Mouse (Mus musculus): ENCODE measurements around the gene Bckdk. TPM values are rescaled to one million over a fixed set of nuclear protein-coding genes. Genes with fewer than 3 reads are reported as not detected.

The Bckdk gene
- polyA plus RNA-seq, 1 experiment from 2014 or later, result 109 TPM

GRCm38 (mm10) chr7:127907939-127908338 is 4.1 kb downstream of the Bckdk start:
- Histone ChIP-seq H3K9me3 (ENCODE audit: control insufficient read depth, low read length) (no peaks in the 10 kb centered on the region), H3K27me3 (ENCODE audit: control insufficient read depth, insufficient read depth, low read length) (no peaks in the 10 kb centered on the region), H3K9ac (ENCODE audit: low read length) (no peak overlapping the region; the same call in 1 of the 2 replicates), H3K4me1 (ENCODE audit: control insufficient read depth, insufficient read depth, low read length) (0 out of 2 replicates have a peak, but pooled peaks cover 8% of the 10 kb centered on the region), H3K4me2 (ENCODE audit: low read depth) (no peak overlapping the region), H3K4me3 (ENCODE audit: low read depth, low read length) (no peak overlapping the region), H3K27ac (ENCODE audit: low read depth, low read length) (no peak overlapping the region), H3K36me3 (ENCODE audit: control insufficient read depth, insufficient read depth, low read length) (peaks cover 10% of the 10 kb centered on the region)
- WGBS, result 95% methylated on average over 12 of the region's 12 CpGs
- DNase-seq (ENCODE audit: low spot score) (no peak), ATAC-seq (ENCODE audit: insufficient read depth, low FRiP score, low TSS enrichment) (no peak)

- 95% methylated on average over 4 of the region's 4 CpGs for WGBS
These were observed 4.8 kb downstream of the Bckdk start for GRCm38 (mm10) chr7:127908656-127909055.

GRCm38 (mm10) chr7:127912190-127912871 is 8.4 kb downstream of the Bckdk start, which contains the start of gene Kat8:
Kat8 (plus strand) TSS chr7:127912516.
- H3K27ac ChIP-seq (ENCODE audit: low read depth, low read length), result no peak within 1 kb of the TSS
- peak within 1 kb of the TSS; percentile 88 for H3K4me3 ChIP-seq (ENCODE audit: low read depth, low read length)
- H3K4me2 ChIP-seq (ENCODE audit: low read depth), result peak within 1 kb of the TSS; percentile 70
- 0 out of 2 replicates have a peak, but pooled peaks cover 6% of the 10 kb centered on the region for H3K4me1 ChIP-seq (ENCODE audit: control insufficient read depth, insufficient read depth, low read length)
- 2% methylated on average over 40 of the region's 40 CpGs for WGBS
- peaks cover 13% of the 10 kb centered on the region for H3K36me3 ChIP-seq (ENCODE audit: control insufficient read depth, insufficient read depth, low read length)
- H3K9ac ChIP-seq (ENCODE audit: low read length), result peak within 1 kb of the TSS; percentile 65
- no peaks in the 10 kb centered on the region for H3K9me3 ChIP-seq (ENCODE audit: control insufficient read depth, low read length)
- ATAC-seq (ENCODE audit: insufficient read depth, low FRiP score, low TSS enrichment) (peak; percentile 88), DNase-seq (ENCODE audit: low spot score) (peak; percentile 90)
- no peaks in the 10 kb centered on the region for H3K27me3 ChIP-seq (ENCODE audit: control insufficient read depth, insufficient read depth, low read length)

More at GRCm38 (mm10) chr7:127908656-127909055, 4.8 kb downstream of the Bckdk start:
- DNase-seq (ENCODE audit: low spot score) (no peak), ATAC-seq (ENCODE audit: insufficient read depth, low FRiP score, low TSS enrichment) (no peak)
- Histone ChIP-seq H3K4me3 (ENCODE audit: low read depth, low read length) (no peak overlapping the region), H3K9ac (ENCODE audit: low read length) (no peak overlapping the region), H3K9me3 (ENCODE audit: control insufficient read depth, low read length) (no peaks in the 10 kb centered on the region), H3K4me1 (ENCODE audit: control insufficient read depth, insufficient read depth, low read length) (0 out of 2 replicates have a peak, but pooled peaks cover 12% of the 10 kb centered on the region), H3K27ac (ENCODE audit: low read depth, low read length) (no peak overlapping the region), H3K27me3 (ENCODE audit: control insufficient read depth, insufficient read depth, low read length) (no peaks in the 10 kb centered on the region), H3K36me3 (ENCODE audit: control insufficient read depth, insufficient read depth, low read length) (peaks cover 10% of the 10 kb centered on the region), H3K4me2 (ENCODE audit: low read depth) (no peak overlapping the region)

GRCm38 (mm10) chr7:127912938-127913337 is 9.1 kb downstream of the Bckdk start:
- 24% methylated on average over 4 of the region's 4 CpGs for WGBS
- no peak overlapping the region for H3K27ac ChIP-seq (ENCODE audit: low read depth, low read length)
- peaks cover 10% of the 10 kb centered on the region for H3K36me3 ChIP-seq (ENCODE audit: control insufficient read depth, insufficient read depth, low read length)
- H3K9me3 ChIP-seq (ENCODE audit: control insufficient read depth, low read length), result no peaks in the 10 kb centered on the region
- peak overlapping the region; percentile 88 for H3K4me3 ChIP-seq (ENCODE audit: low read depth, low read length)
- peak overlapping the region; percentile 65 for H3K9ac ChIP-seq (ENCODE audit: low read length)
- ATAC-seq (ENCODE audit: insufficient read depth, low FRiP score, low TSS enrichment) (no peak), DNase-seq (ENCODE audit: low spot score) (no peak)
- H3K27me3 ChIP-seq (ENCODE audit: control insufficient read depth, insufficient read depth, low read length), result no peaks in the 10 kb centered on the region
- 0 out of 2 replicates have a peak, but pooled peaks cover 6% of the 10 kb centered on the region for H3K4me1 ChIP-seq (ENCODE audit: control insufficient read depth, insufficient read depth, low read length)
- peak overlapping the region; percentile 70 for H3K4me2 ChIP-seq (ENCODE audit: low read depth)

GRCm38 (mm10) chr7:127915293-127915692 is 11.4 kb downstream of the Bckdk start:
- WGBS, result 93% methylated on average over 12 of the region's 12 CpGs
- H3K4me2 ChIP-seq (ENCODE audit: low read depth), result no peak overlapping the region
- no peaks in the 10 kb centered on the region for H3K9me3 ChIP-seq (ENCODE audit: control insufficient read depth, low read length)
- H3K4me3 ChIP-seq (ENCODE audit: low read depth, low read length), result no peak overlapping the region
- H3K36me3 ChIP-seq (ENCODE audit: control insufficient read depth, insufficient read depth, low read length), result peaks cover 3% of the 10 kb centered on the region; the same call in 1 of the 2 replicates
- DNase-seq (ENCODE audit: low spot score) (no peak), ATAC-seq (ENCODE audit: insufficient read depth, low FRiP score, low TSS enrichment) (no peak)
- no peak overlapping the region for H3K27ac ChIP-seq (ENCODE audit: low read depth, low read length)
- no peak overlapping the region for H3K9ac ChIP-seq (ENCODE audit: low read length)
- H3K4me1 ChIP-seq (ENCODE audit: control insufficient read depth, insufficient read depth, low read length), result 0 out of 2 replicates have a peak, but pooled peaks cover 6% of the 10 kb centered on the region
- H3K27me3 ChIP-seq (ENCODE audit: control insufficient read depth, insufficient read depth, low read length), result no peaks in the 10 kb centered on the region

GRCm38 (mm10) chr7:127918203-127918602 is 14.3 kb downstream of the Bckdk start:
- WGBS, result 56% methylated on average over 3 of the region's 3 CpGs
- Histone ChIP-seq H3K9me3 (ENCODE audit: control insufficient read depth, low read length) (no peaks in the 10 kb centered on the region), H3K27me3 (ENCODE audit: control insufficient read depth, insufficient read depth, low read length) (no peaks in the 10 kb centered on the region), H3K4me3 (ENCODE audit: low read depth, low read length) (no peak overlapping the region), H3K4me1 (ENCODE audit: control insufficient read depth, insufficient read depth, low read length) (0 out of 2 replicates have a peak, but pooled peaks cover under 1% of the 10 kb centered on the region), H3K9ac (ENCODE audit: low read length) (no peak overlapping the region), H3K4me2 (ENCODE audit: low read depth) (no peak overlapping the region), H3K36me3 (ENCODE audit: control insufficient read depth, insufficient read depth, low read length) (peaks cover 3% of the 10 kb centered on the region; the same call in 1 of the 2 replicates), H3K27ac (ENCODE audit: low read depth, low read length) (no peak overlapping the region)
- ATAC-seq (ENCODE audit: insufficient read depth, low FRiP score, low TSS enrichment) (no peak), DNase-seq (ENCODE audit: low spot score) (peak; percentile 50)

- WGBS, result 76% methylated on average over 7 of the region's 7 CpGs
- H3K27me3 ChIP-seq (ENCODE audit: control insufficient read depth, insufficient read depth, low read length), result no peaks in the 10 kb centered on the region
- H3K9ac ChIP-seq (ENCODE audit: low read length), result no peak overlapping the region
- H3K36me3 ChIP-seq (ENCODE audit: control insufficient read depth, insufficient read depth, low read length), result peaks cover 3% of the 10 kb centered on the region; the same call in 1 of the 2 replicates
- H3K4me1 ChIP-seq (ENCODE audit: control insufficient read depth, insufficient read depth, low read length), result no peaks in the 10 kb centered on the region
- ATAC-seq (ENCODE audit: insufficient read depth, low FRiP score, low TSS enrichment), result no peak
- no peaks in the 10 kb centered on the region for H3K9me3 ChIP-seq (ENCODE audit: control insufficient read depth, low read length)
- no peak overlapping the region for H3K4me3 ChIP-seq (ENCODE audit: low read depth, low read length)
- no peak overlapping the region for H3K27ac ChIP-seq (ENCODE audit: low read depth, low read length)
- peak; percentile 31 for DNase-seq (ENCODE audit: low spot score)
- no peak overlapping the region for H3K4me2 ChIP-seq (ENCODE audit: low read depth)
These were observed 15.4 kb downstream of the Bckdk start for GRCm38 (mm10) chr7:127919290-127919689.

GRCm38 (mm10) chr7:127921516-127921915 is 17.6 kb downstream of the Bckdk start:
- H3K27me3 ChIP-seq (ENCODE audit: control insufficient read depth, insufficient read depth, low read length), result no peaks in the 10 kb centered on the region
- no peak overlapping the region for H3K9ac ChIP-seq (ENCODE audit: low read length)
- H3K27ac ChIP-seq (ENCODE audit: low read depth, low read length), result no peak overlapping the region
- DNase-seq (ENCODE audit: low spot score) (no peak), ATAC-seq (ENCODE audit: insufficient read depth, low FRiP score, low TSS enrichment) (no peak)
- no peaks in the 10 kb centered on the region for H3K4me1 ChIP-seq (ENCODE audit: control insufficient read depth, insufficient read depth, low read length)
- H3K4me2 ChIP-seq (ENCODE audit: low read depth), result no peak overlapping the region
- H3K9me3 ChIP-seq (ENCODE audit: control insufficient read depth, low read length), result no peaks in the 10 kb centered on the region
- no peak overlapping the region for H3K4me3 ChIP-seq (ENCODE audit: low read depth, low read length)
- WGBS, result 70% methylated on average over 8 of the region's 8 CpGs
- H3K36me3 ChIP-seq (ENCODE audit: control insufficient read depth, insufficient read depth, low read length), result peaks cover 3% of the 10 kb centered on the region; the same call in 1 of the 2 replicates

Measured in neural tube, embryonic 11.5 days (tissue).